Mouse (Mus musculus) bone marrow, adult 2 months (tissue): ENCODE results near the gene Snu13.

Experiments
- CTCF ChIP-seq: fragments of 200-500 bp; IDR thresholded peaks from 2 replicates; pipeline ENCODE4 v1.5.1; 2011; ENCODE audit warnings: low read length, control low read depth; ENCODE audit not compliant: control insufficient read depth, insufficient read depth
- POLR2A ChIP-seq: fragments of 200-500 bp; IDR thresholded peaks from 2 replicates; pipeline ENCODE4 v1.6.1; 2011; ENCODE audit warnings: low read depth, mild to moderate bottlenecking, control low read depth, low read length, borderline replicate concordance; ENCODE audit not compliant: control insufficient read depth

- no peak for TF ChIP-seq POLR2A
- TF ChIP-seq CTCF, result no peak
These were observed 3.1 kb downstream of the Snu13 start for GRCm38 (mm10) chr15:82044166-82044784.
